Mouse (Mus musculus): ENCODE measurements around the gene Arpc2. TPM values are rescaled to one million over a fixed set of nuclear protein-coding genes. Genes with fewer than 3 reads are reported as not detected.

Arpc2 gene
- total RNA-seq, 2 experiments from 2014 or later, result 69.4 to 228 TPM

- no peak for ATAC-seq (replicated peaks; ENCODE audit: low FRiP score, poor library complexity, severe bottlenecking)
Observed at GRCm38 (mm10) chr1:74237671-74238070, 1.8 kb downstream of the Arpc2 start.

- no peak for ATAC-seq (replicated peaks; ENCODE audit: low FRiP score, poor library complexity, severe bottlenecking)
Observed at GRCm38 (mm10) chr1:74238136-74238535, 2.3 kb downstream of the Arpc2 start.

- no peak for ATAC-seq (replicated peaks; ENCODE audit: low FRiP score, poor library complexity, severe bottlenecking)
Observed at GRCm38 (mm10) chr1:74239162-74239561, 3.3 kb downstream of the Arpc2 start.

- ATAC-seq (replicated peaks; ENCODE audit: low FRiP score, poor library complexity, severe bottlenecking), result no peak
Observed at GRCm38 (mm10) chr1:74239618-74240017, 3.7 kb downstream of the Arpc2 start.

GRCm38 (mm10) chr1:74240311-74240710 is 4.4 kb downstream of the Arpc2 start:
- no peak for ATAC-seq (replicated peaks; ENCODE audit: low FRiP score, poor library complexity, severe bottlenecking)

GRCm38 (mm10) chr1:74240832-74241231 is 4.9 kb downstream of the Arpc2 start:
- no peak for ATAC-seq (replicated peaks; ENCODE audit: low FRiP score, poor library complexity, severe bottlenecking)

- ATAC-seq (replicated peaks; ENCODE audit: low FRiP score, poor library complexity, severe bottlenecking), result no peak
Observed at GRCm38 (mm10) chr1:74245525-74245924, 9.6 kb downstream of the Arpc2 start.

- no peak for ATAC-seq (replicated peaks; ENCODE audit: low FRiP score, poor library complexity, severe bottlenecking)
Observed at GRCm38 (mm10) chr1:74248799-74249198, 12.9 kb downstream of the Arpc2 start.

- no peak for ATAC-seq (replicated peaks; ENCODE audit: low FRiP score, poor library complexity, severe bottlenecking)
Observed at GRCm38 (mm10) chr1:74249331-74249980, 13.6 kb downstream of the Arpc2 start.

GRCm38 (mm10) chr1:74250096-74250495 is 14.2 kb downstream of the Arpc2 start:
- ATAC-seq (replicated peaks; ENCODE audit: low FRiP score, poor library complexity, severe bottlenecking), result no peak

- no peak for ATAC-seq (replicated peaks; ENCODE audit: low FRiP score, poor library complexity, severe bottlenecking)
Observed at GRCm38 (mm10) chr1:74255704-74256345, 19.9 kb downstream of the Arpc2 start.

GRCm38 (mm10) chr1:74256782-74257181 is 20.9 kb downstream of the Arpc2 start:
- no peak for ATAC-seq (replicated peaks; ENCODE audit: low FRiP score, poor library complexity, severe bottlenecking)

- ATAC-seq (replicated peaks; ENCODE audit: low FRiP score, poor library complexity, severe bottlenecking), result no peak
Observed at GRCm38 (mm10) chr1:74262510-74262909, 26.6 kb downstream of the Arpc2 start.

- no peak for ATAC-seq (replicated peaks; ENCODE audit: low FRiP score, poor library complexity, severe bottlenecking)
Observed at GRCm38 (mm10) chr1:74268750-74269149, 32.9 kb downstream of the Arpc2 start.

GRCm38 (mm10) chr1:74271659-74272058 is 35.8 kb downstream of the Arpc2 start:
- ATAC-seq (replicated peaks; ENCODE audit: low FRiP score, poor library complexity, severe bottlenecking), result no peak

GRCm38 (mm10) chr1:74275015-74275414 is 39.1 kb downstream of the Arpc2 start:
- no peak for ATAC-seq (replicated peaks; ENCODE audit: low FRiP score, poor library complexity, severe bottlenecking)

GRCm38 (mm10) chr1:74277041-74277440 is 41.2 kb downstream of the Arpc2 start:
- ATAC-seq (replicated peaks; ENCODE audit: low FRiP score, poor library complexity, severe bottlenecking), result no peak

GRCm38 (mm10) chr1:74277883-74278537 is 42.1 kb downstream of the Arpc2 start:
- no peak for ATAC-seq (replicated peaks; ENCODE audit: low FRiP score, poor library complexity, severe bottlenecking)

GRCm38 (mm10) chr1:74278538-74278937 is 42.7 kb downstream of the Arpc2 start, which contains the start of gene Gpbar1:
Gene Gpbar1, plus strand, starts transcription at chr1:74278550.
- no peak for ATAC-seq (replicated peaks; ENCODE audit: low FRiP score, poor library complexity, severe bottlenecking)

- ATAC-seq (replicated peaks; ENCODE audit: low FRiP score, poor library complexity, severe bottlenecking), result no peak
Observed at GRCm38 (mm10) chr1:74278988-74279387, 43.1 kb downstream of the Arpc2 start.

Data from erythroid progenitor cell, adult 5-6 weeks (primary cell).